Mouse (Mus musculus): ENCODE data around the gene Rtn1.
"Not testable (repeated sequence)": the region's sequence is repeated elsewhere in the genome, so short reads cannot be mapped to it uniquely, and the experiment has no call there.

The Rtn1 gene

GRCm38 (mm10) chr12:72315732-72316465 lies 93.0 kb downstream of the Rtn1 start:
- no peak for DNase-seq

GRCm38 (mm10) chr12:72310818-72311217 lies 98.0 kb downstream of the Rtn1 start:
- DNase-seq: no peak

- DNase-seq: no peak
Measured at GRCm38 (mm10) chr12:72308506-72308905, 100.3 kb downstream of the Rtn1 start.

- no peak for DNase-seq
Measured at GRCm38 (mm10) chr12:72306281-72306680, 102.6 kb downstream of the Rtn1 start.

- DNase-seq: no peak
Measured at GRCm38 (mm10) chr12:72305421-72305820, 103.4 kb downstream of the Rtn1 start.

- DNase-seq: no peak
Measured at GRCm38 (mm10) chr12:72304985-72305384, 103.9 kb downstream of the Rtn1 start.

GRCm38 (mm10) chr12:72304347-72304688 lies 104.5 kb downstream of the Rtn1 start:
- no peak for DNase-seq

GRCm38 (mm10) chr12:72303624-72304346 lies 105.1 kb downstream of the Rtn1 start:
- DNase-seq: no peak

- no peak for DNase-seq
Measured at GRCm38 (mm10) chr12:72301431-72301830, 107.4 kb downstream of the Rtn1 start.

GRCm38 (mm10) chr12:72300971-72301370 lies 107.9 kb downstream of the Rtn1 start:
- no peak for DNase-seq

- DNase-seq: no peak
Measured at GRCm38 (mm10) chr12:72298222-72298621, 110.6 kb downstream of the Rtn1 start.

GRCm38 (mm10) chr12:72296552-72296951 lies 112.3 kb downstream of the Rtn1 start:
- no peak for DNase-seq

- DNase-seq: not testable (repeated sequence)
Measured at GRCm38 (mm10) chr12:72293185-72293584, 115.7 kb downstream of the Rtn1 start.

GRCm38 (mm10) chr12:72292566-72292965 lies 116.3 kb downstream of the Rtn1 start:
- no peak for DNase-seq

- no peak for DNase-seq
Measured at GRCm38 (mm10) chr12:72291266-72291665, 117.6 kb downstream of the Rtn1 start.

GRCm38 (mm10) chr12:72288215-72288614 lies 120.6 kb downstream of the Rtn1 start:
- DNase-seq: no peak

GRCm38 (mm10) chr12:72287332-72288004 lies 121.4 kb downstream of the Rtn1 start:
- no peak for DNase-seq

GRCm38 (mm10) chr12:72285366-72286345 lies 123.2 kb downstream of the Rtn1 start:
- no peak for DNase-seq

GRCm38 (mm10) chr12:72284576-72284975 lies 124.3 kb downstream of the Rtn1 start:
- DNase-seq: no peak

GRCm38 (mm10) chr12:72279129-72279875 lies 129.6 kb downstream of the Rtn1 start:
- DNase-seq: no peak

GRCm38 (mm10) chr12:72273721-72274414 lies 135.0 kb downstream of the Rtn1 start:
- DNase-seq: no peak

Data from thymus, postnatal 25 days (tissue).